Mouse (Mus musculus): ENCODE measurements around the gene Mocs1. TPM values are rescaled to one million over a fixed set of nuclear protein-coding genes. Genes with fewer than 3 reads are reported as not detected.

Mocs1 gene
- total RNA-seq, 2 experiments from 2014 or later = 15.0 to 19.9 TPM

- peak in 1 of 2 experiments; percentile 55 for DNase-seq (ENCODE audit: low spot score in 2 of 2)
- no peak for TF ChIP-seq CTCF (conservative IDR thresholded peaks at IDR 0.05)
- Histone ChIP-seq H3K4me3 (no peak overlapping the region), H3K27ac (peak overlapping the region; percentile 62)
Observed at GRCm38 (mm10) chr17:49422286-49423066, 5.7 kb upstream of the Mocs1 start.

- no peak for TF ChIP-seq CTCF (conservative IDR thresholded peaks at IDR 0.05)
- H3K27ac ChIP-seq = no peak overlapping the region
- DNase-seq (ENCODE audit: low spot score in 2 of 2) = no peak
- no peak overlapping the region for H3K4me3 ChIP-seq
Observed at GRCm38 (mm10) chr17:49423067-49423325, 5.2 kb upstream of the Mocs1 start.

- no peak overlapping the region for H3K27ac ChIP-seq
- no peak for DNase-seq (ENCODE audit: low spot score in 2 of 2)
- no peak overlapping the region for H3K4me3 ChIP-seq
- no peak for TF ChIP-seq CTCF (conservative IDR thresholded peaks at IDR 0.05)
Observed at GRCm38 (mm10) chr17:49423872-49424271, 4.3 kb upstream of the Mocs1 start.

GRCm38 (mm10) chr17:49427631-49428238 is 427 bp upstream of the Mocs1 start:
- no peak for DNase-seq (ENCODE audit: low spot score in 2 of 2)
- H3K4me3 ChIP-seq = peak overlapping the region; percentile 72
- peak; percentile 59 for TF ChIP-seq CTCF (conservative IDR thresholded peaks at IDR 0.05)
- peak overlapping the region; percentile 49; the same call in 1 of the 2 replicates for H3K27ac ChIP-seq

GRCm38 (mm10) chr17:49428751-49429415 is 721 bp downstream of the Mocs1 start:
- DNase-seq (ENCODE audit: low spot score in 2 of 2) = no peak
- Histone ChIP-seq H3K27ac (peak overlapping the region; percentile 94), H3K4me3 (peak overlapping the region; percentile 72)
- TF ChIP-seq CTCF (conservative IDR thresholded peaks at IDR 0.05) = no peak

GRCm38 (mm10) chr17:49429471-49430129 is 1.4 kb downstream of the Mocs1 start:
- DNase-seq (ENCODE audit: low spot score in 2 of 2) = no peak
- no peak overlapping the region for H3K27ac ChIP-seq
- no peak for TF ChIP-seq CTCF (conservative IDR thresholded peaks at IDR 0.05)
- peak overlapping the region; percentile 72; the same call in 1 of the 2 replicates for H3K4me3 ChIP-seq

GRCm38 (mm10) chr17:49430136-49430535 is 2.0 kb downstream of the Mocs1 start:
- Histone ChIP-seq H3K27ac (no peak overlapping the region), H3K4me3 (no peak overlapping the region)
- no peak for TF ChIP-seq CTCF (conservative IDR thresholded peaks at IDR 0.05)
- DNase-seq (ENCODE audit: low spot score in 2 of 2) = no peak

- no peak for TF ChIP-seq CTCF (conservative IDR thresholded peaks at IDR 0.05)
- Histone ChIP-seq H3K27ac (no peak overlapping the region), H3K4me3 (no peak overlapping the region)
- no peak for DNase-seq (ENCODE audit: low spot score in 2 of 2)
Observed at GRCm38 (mm10) chr17:49431176-49431575, 3.0 kb downstream of the Mocs1 start.

- no peak for TF ChIP-seq CTCF (conservative IDR thresholded peaks at IDR 0.05)
- no peak for DNase-seq (ENCODE audit: low spot score in 2 of 2)
- no peak overlapping the region; the same call in 1 of the 2 replicates for H3K27ac ChIP-seq
- H3K4me3 ChIP-seq = no peak overlapping the region
Observed at GRCm38 (mm10) chr17:49432071-49432711, 4.0 kb downstream of the Mocs1 start.

- DNase-seq (ENCODE audit: low spot score in 2 of 2) = no peak
- Histone ChIP-seq H3K4me3 (no peak overlapping the region), H3K27ac (no peak overlapping the region)
- TF ChIP-seq CTCF (conservative IDR thresholded peaks at IDR 0.05) = no peak
Observed at GRCm38 (mm10) chr17:49433071-49433470, 4.9 kb downstream of the Mocs1 start.

- DNase-seq (ENCODE audit: low spot score in 2 of 2) = no peak
- no peak overlapping the region for H3K27ac ChIP-seq
Observed at GRCm38 (mm10) chr17:49434236-49434635, 6.1 kb downstream of the Mocs1 start.

GRCm38 (mm10) chr17:49435081-49435480 is 6.9 kb downstream of the Mocs1 start:
- DNase-seq (ENCODE audit: low spot score in 2 of 2) = no peak
- Histone ChIP-seq H3K27ac (no peak overlapping the region), H3K4me3 (no peak overlapping the region)
- TF ChIP-seq CTCF (conservative IDR thresholded peaks at IDR 0.05) = no peak

More at GRCm38 (mm10) chr17:49434236-49434635, 6.1 kb downstream of the Mocs1 start:
- H3K4me3 ChIP-seq = no peak overlapping the region
- TF ChIP-seq CTCF (conservative IDR thresholded peaks at IDR 0.05) = no peak
